Mouse (Mus musculus): ENCODE measurements at regions not wholly inside any gene's neighbourhood (a gene's known extent, or its start where the extent isn't known, plus 50 kb on each side); places are given as distances from the start of the nearest gene placed in this dataset.

- no peak for DNase-seq (ENCODE audit: low read depth, low spot score)
Observed at GRCm38 (mm10) chr14:80244640-80245302, 260.9 kb downstream of the Olfm4 start.

GRCm38 (mm10) chr14:80247575-80247974 is 263.7 kb downstream of the Olfm4 start:
- no peak for DNase-seq (ENCODE audit: low read depth, low spot score)

- DNase-seq (ENCODE audit: low read depth, low spot score): no peak
Observed at GRCm38 (mm10) chr14:80249882-80250281, 266.0 kb downstream of the Olfm4 start.

- DNase-seq (ENCODE audit: low read depth, low spot score): no peak
Observed at GRCm38 (mm10) chr14:80257086-80257485, 273.2 kb downstream of the Olfm4 start.

GRCm38 (mm10) chr14:80263173-80263572 is 279.3 kb downstream of the Olfm4 start:
- no peak for DNase-seq (ENCODE audit: low read depth, low spot score)

- DNase-seq (ENCODE audit: low read depth, low spot score): no peak
Observed at GRCm38 (mm10) chr14:80265081-80265480, 281.2 kb downstream of the Olfm4 start.

GRCm38 (mm10) chr14:80269179-80269951 is 285.5 kb downstream of the Olfm4 start:
- peak; percentile 66 for DNase-seq (ENCODE audit: low read depth, low spot score)

GRCm38 (mm10) chr14:80270063-80270462 is 286.2 kb downstream of the Olfm4 start:
- no peak for DNase-seq (ENCODE audit: low read depth, low spot score)

- no peak for DNase-seq (ENCODE audit: low read depth, low spot score)
Observed at GRCm38 (mm10) chr14:80280188-80280587, 296.3 kb downstream of the Olfm4 start.

GRCm38 (mm10) chr14:80283726-80284125 is 299.8 kb downstream of the Olfm4 start:
- DNase-seq (ENCODE audit: low read depth, low spot score): no peak

GRCm38 (mm10) chr14:80291360-80291759 is 307.5 kb downstream of the Olfm4 start:
- DNase-seq (ENCODE audit: low read depth, low spot score): no peak

- no peak for DNase-seq (ENCODE audit: low read depth, low spot score)
Observed at GRCm38 (mm10) chr14:80293378-80293777, 309.5 kb downstream of the Olfm4 start.

GRCm38 (mm10) chr14:80329651-80330050 is 345.8 kb downstream of the Olfm4 start:
- no peak for DNase-seq (ENCODE audit: low read depth, low spot score)

GRCm38 (mm10) chr14:80362024-80362622 is 378.2 kb downstream of the Olfm4 start:
- no peak for DNase-seq (ENCODE audit: low read depth, low spot score)

GRCm38 (mm10) chr14:80369448-80370153 is 385.7 kb downstream of the Olfm4 start:
- no peak for DNase-seq (ENCODE audit: low read depth, low spot score)

GRCm38 (mm10) chr14:80374290-80374689 is 390.4 kb downstream of the Olfm4 start:
- DNase-seq (ENCODE audit: low read depth, low spot score): no peak

GRCm38 (mm10) chr14:80377064-80377463 is 393.2 kb downstream of the Olfm4 start:
- DNase-seq (ENCODE audit: low read depth, low spot score): no peak

GRCm38 (mm10) chr14:80391418-80391817 is 407.5 kb downstream of the Olfm4 start:
- no peak for DNase-seq (ENCODE audit: low read depth, low spot score)

GRCm38 (mm10) chr14:80408317-80408716 is 424.4 kb downstream of the Olfm4 start:
- DNase-seq (ENCODE audit: low read depth, low spot score): no peak

GRCm38 (mm10) chr14:80418810-80419325 is 435.0 kb downstream of the Olfm4 start:
- DNase-seq (ENCODE audit: low read depth, low spot score): no peak

GRCm38 (mm10) chr14:80443820-80444219 is 459.9 kb downstream of the Olfm4 start:
- DNase-seq (ENCODE audit: low read depth, low spot score): no peak

GRCm38 (mm10) chr14:80471470-80471869 is 487.6 kb downstream of the Olfm4 start:
- no peak for DNase-seq (ENCODE audit: low read depth, low spot score)
